Mouse (Mus musculus) CH12.LX (cell line): Measurements from ENCODE around the gene Hps4.

Source experiments
- CTCF ChIP-seq, 2 experiments: IDR thresholded peaks in 1 of 2; conservative IDR thresholded peaks in 1 of 2; 2 replicates each; pipeline ENCODE4 v1.5.1; 2011 to 2012; ENCODE audit warnings: low read depth in 2 of 2, low read length in 2 of 2, improper control_type of control experiment in 1 of 2, inconsistent platforms in 1 of 2, mild to moderate bottlenecking in 1 of 2, moderate library complexity in 1 of 2
- KAT2A ChIP-seq: IDR thresholded peaks from 2 replicates; pipeline ENCODE4 v1.6.1; 2012; ENCODE audit warnings: low read length, improper control_type of control experiment, inconsistent platforms; ENCODE audit not compliant: insufficient replicate concordance
- MAFK ChIP-seq: IDR thresholded peaks from 2 replicates; pipeline ENCODE4 v1.6.1; 2011; ENCODE audit warnings: low read length, improper control_type of control experiment; ENCODE audit not compliant: insufficient replicate concordance
- POLR2A ChIP-seq: IDR thresholded peaks from 2 replicates; pipeline ENCODE4 v1.6.1; 2011; ENCODE audit warnings: low read depth, mild to moderate bottlenecking, improper control_type of control experiment, low read length
- ZC3H11A ChIP-seq: IDR thresholded peaks from 2 replicates; pipeline ENCODE4 v1.6.1; 2012; ENCODE audit warnings: low read depth, mild to moderate bottlenecking, inconsistent platforms, low read length, improper control_type of control experiment
- ZKSCAN1 ChIP-seq: IDR thresholded peaks from 2 replicates; pipeline ENCODE4 v1.6.1; 2012; ENCODE audit warnings: low read depth, inconsistent platforms, low read length, improper control_type of control experiment, borderline replicate concordance

- TF ChIP-seq KAT2A (no peak), ZC3H11A (no peak), POLR2A (no peak), MAFK (no peak), CTCF (conservative IDR thresholded peaks at IDR 0.05 in 1 of 2, IDR thresholded peaks at IDR 0.05 in 1 of 2; ENCODE audit: low read depth in 2 of 2, low read length in 2 of 2) (no peak), ZKSCAN1 (no peak)
Measured at GRCm38 (mm10) chr5:112301694-112302093, 41.2 kb upstream of the Hps4 start.
